Mouse (Mus musculus) frontal cortex, postnatal 36 days (tissue): ENCODE measurements around the gene Cptp.

Experiments used
- DNase-seq, 2 experiments: peaks; one replicate each; pipeline ENCODE4 v3.0.0; 2022; ENCODE audit warnings: low spot score in 2 of 2

The Cptp gene

GRCm38 (mm10) chr4:155869317-155870033 is at the start of gene Cptp, which contains the start of gene Ints11:
Cptp (minus strand) TSS chr4:155869440.
Ints11 (plus strand) TSS chr4:155869546.
- peak; percentile 97 for DNase-seq

- DNase-seq = no peak
These were observed 39.5 kb upstream of the Cptp start for GRCm38 (mm10) chr4:155908751-155909150.

DNA sequence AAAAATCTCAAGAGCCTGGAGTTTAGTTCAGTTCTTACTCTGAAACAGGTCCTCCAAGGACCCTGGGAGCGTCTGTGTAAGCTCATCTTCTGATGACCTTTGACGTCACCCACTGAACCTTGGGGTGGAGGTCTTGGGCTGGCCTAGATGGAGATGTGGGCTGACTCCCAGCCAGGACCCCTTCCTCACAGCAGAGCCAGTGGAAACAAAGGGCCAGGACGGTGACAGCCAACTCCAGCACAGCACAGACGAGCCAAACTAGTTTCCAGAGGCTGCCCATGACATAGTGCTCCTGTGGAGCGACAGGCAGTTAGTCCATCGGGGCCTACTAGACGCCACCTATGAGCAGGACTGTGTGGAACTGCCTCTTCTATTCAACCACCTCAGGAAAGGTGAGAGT is 39.0 kb upstream of the Cptp start:
- peak in 1 of 2 experiments; percentile 1 for DNase-seq

DNA sequence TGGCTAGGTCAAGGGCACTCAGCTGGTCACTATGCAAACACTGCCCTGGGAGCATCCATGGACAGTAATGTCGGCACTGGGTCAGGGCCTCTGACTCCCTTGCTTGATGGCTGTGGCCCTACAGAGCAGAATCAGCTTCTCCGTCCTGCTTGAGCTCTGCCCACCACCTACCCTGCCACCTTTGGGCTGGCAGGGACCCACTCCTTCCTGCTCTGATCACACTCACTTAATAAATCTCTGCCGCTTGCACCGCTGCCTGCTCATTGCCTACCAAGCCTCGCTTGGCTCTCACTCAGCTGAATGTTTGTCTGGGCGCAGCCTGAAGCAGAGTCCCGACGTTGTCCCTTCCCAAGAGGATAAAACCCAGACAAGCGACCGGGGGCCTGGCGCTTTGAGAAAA is 37.8 kb upstream of the Cptp start:
- DNase-seq = no peak

DNA sequence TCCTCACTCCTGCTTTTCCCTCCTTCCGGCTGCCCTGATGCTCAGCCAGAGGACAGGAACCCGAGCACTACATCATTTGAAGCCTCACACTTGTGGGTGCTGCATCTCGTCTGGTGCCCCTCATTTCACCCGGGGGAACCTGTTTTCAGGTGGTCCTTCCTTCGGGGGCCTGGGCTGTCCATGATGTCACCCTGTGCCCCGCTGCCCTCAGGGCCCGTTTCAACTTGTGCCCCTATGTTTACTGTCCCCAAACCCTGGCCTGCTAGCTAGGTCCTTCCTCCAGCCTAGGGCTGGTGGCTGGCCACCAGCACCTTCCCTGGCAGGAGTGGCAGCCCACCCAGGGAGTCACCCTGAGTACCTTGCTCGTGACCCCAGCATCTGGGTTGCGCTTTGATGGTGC is 36.9 kb upstream of the Cptp start:
- no peak for DNase-seq

- no peak for DNase-seq
These were observed 36.4 kb upstream of the Cptp start for GRCm38 (mm10) chr4:155905634-155906033.

DNA sequence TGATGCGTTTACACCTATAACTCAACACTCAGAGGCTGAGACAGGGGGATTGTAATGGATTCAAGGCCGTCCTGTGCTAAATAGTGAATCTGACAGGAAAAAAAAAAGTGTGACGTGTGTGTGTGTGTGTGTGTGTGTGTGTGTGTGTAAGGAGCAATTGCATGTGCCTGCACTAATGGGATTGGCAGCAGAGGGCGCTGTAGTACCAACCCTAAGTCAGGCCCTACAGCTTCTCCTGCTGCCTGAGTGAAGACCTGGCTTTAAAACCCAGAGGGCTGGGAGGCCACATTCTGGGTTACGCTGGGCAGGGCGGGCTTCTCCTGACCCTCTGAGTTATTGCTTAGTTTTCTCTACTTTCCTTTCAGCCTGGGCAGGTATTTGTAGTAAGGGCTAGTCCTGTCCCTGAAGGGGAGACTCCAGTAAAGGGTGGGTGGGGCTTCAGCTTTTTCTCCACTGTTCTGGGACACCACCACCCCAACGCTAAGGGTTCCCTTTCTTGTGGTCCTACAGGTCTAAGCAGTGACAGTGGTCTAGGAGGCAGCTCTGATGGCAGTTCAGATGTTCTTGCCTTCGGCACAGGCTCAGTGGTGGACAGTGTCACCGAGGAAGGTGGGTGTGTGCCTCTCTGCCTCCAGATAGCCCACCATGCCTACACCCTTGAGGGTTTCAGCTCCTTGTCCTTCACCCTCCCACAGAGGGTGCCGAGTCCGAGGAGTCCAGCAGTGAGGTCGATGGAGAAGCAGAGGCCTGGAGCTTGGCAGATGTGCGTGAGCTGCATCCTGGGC is 35.3 kb upstream of the Cptp start:
- DNase-seq = peak; percentile 1 to 13

DNA sequence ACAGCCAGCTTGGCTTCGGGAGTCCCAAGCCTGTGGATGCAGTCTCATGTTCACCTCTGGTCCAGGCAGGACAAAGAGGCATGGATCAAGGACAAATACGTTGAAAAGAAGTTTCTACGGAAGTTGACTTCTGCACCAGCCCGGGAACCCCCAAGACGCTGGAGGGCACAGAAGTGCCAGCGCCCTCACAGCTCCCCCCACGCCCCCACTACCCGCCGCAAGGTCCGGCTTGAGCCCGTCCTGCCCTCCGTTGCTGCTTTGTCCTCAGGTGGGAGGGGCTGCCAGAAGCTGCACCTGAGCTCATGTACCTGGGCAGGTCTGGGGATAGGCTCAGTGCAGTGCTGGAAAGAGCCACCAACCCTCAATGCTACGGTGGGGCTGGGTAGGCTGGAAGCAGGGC is 34.0 kb upstream of the Cptp start:
- no peak for DNase-seq

DNA sequence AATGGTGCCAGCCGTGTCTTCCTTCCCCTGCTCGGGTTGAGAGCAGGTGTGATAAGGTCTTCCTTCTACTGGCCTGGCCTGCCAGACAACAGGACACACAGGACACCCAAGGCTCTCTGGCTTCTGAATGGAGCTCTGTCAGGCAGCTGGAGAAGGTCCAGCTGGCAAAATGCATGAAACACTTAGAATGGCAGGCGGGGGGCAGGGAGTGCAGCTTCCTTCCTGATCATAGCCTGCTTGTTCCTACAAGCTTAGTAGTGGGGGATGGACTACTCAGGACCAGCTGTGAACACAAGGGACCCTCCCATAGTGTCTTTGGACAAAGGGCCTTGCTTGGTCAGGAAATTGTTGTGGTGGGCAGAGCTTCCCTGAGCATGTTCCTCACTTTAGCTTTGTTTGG is 32.0 kb upstream of the Cptp start:
- peak in 1 of 2 experiments; percentile 19 for DNase-seq

DNA sequence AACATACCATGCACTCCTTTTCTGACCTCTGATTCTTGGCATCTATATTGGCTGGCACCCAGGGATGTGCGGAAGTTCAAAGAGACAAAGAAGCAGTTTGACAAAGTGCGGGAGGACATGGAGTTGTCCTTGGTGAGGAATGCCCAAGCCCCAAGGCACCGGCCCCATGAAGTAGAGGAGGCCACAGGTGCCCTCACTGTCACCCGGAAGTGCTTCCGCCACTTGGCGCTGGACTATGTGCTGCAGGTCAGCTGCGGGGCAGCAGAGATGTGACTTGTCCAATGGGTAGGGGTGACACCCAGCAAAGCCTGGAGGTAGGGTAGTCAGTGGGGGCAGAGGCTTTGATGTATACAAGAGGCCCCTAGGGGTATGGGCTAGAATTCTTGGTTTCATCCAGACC is 30.1 kb upstream of the Cptp start:
- DNase-seq = no peak

DNA sequence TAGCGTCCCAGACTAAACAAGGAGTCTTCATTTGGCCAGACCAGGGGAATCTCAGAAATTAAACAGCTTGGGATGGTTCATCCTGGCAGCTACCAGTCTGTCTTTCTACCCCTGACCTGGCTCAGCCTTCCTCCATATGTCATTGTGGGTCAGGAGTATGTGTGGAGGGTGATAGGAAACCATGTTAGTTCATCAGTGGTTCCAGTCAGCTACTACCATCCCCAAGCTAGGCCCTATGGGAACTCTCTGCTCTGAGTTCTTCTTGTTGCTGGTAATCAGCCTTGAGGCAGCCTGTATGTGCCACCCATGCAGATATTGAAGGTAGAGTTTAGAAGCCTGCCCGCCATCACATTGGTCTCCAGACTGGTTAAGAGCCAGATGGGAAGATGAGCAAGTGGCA is 29.1 kb upstream of the Cptp start:
- DNase-seq = no peak

GRCm38 (mm10) chr4:155896461-155896860 is 27.2 kb upstream of the Cptp start:
- no peak for DNase-seq

DNA sequence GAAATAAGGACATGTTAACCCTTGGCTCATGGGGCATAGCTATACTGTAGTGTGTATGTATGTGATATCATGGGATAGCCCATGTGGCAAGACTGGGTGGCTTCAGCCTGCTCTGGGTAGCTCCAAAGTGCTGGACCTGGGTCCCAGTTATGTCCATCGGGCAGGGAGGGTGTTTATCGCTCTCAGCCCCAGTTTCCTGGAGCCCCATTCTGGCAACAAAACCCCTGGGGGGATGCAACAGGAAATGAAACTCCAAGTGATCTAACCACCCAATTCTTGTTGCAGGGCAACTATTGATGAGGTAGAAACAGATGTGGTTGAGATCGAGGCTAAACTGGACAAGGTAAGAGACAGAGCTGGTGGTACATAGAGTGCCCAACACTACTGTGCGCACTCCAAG is 26.6 kb upstream of the Cptp start:
- DNase-seq = no peak

DNA sequence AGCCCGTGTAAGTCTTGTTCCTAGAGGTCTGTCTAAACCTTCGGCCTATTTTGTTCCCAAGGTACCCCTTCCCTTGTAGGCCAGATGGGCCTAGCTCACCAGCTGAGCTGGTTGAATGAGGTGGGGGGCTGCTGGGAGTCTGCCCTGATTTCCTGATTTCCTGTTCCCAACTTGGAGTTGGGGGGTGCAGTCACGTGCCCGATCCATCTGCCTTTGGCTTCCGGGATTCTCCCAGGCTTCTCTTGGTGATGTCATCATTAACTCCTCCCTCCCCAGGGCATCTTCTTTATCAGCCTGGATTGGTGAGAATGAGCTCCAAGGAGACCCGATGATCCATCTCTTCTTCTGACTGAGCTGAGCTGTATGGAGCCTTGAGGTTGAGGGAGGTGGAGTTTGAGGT is 26.0 kb upstream of the Cptp start:
- peak; percentile 76 to 84 for DNase-seq

DNA sequence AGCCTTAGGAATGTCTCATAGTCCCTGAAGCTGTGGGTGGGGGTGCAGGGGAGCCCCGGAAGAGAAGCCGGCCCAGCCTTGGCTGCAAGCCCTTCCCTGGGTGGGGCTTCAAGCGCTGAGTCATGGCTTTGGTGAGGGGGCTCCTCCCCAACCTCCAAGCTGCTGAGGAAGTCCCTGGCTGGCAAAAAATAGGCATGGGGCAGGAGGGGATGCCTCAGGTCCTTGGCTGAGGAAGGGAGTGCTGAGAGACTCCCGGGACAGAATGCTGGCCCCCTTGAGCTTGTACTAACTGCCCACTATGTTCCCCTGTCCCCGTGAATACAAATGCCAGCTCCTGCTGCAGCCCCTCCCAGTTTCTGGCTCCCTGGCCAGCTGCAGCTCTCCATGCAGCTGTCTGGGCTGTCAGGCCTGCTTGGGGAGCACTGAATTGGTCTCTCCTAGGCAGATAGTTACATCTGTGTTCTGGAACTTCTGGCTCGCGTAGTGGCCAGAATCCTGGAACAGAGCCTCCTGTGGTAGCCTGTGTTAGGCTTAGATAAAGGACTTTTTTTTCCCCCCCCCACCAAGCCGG is 25.2 kb upstream of the Cptp start:
- peak; percentile 77 to 84 for DNase-seq

- no peak for DNase-seq
These were observed 24.0 kb upstream of the Cptp start for GRCm38 (mm10) chr4:155893212-155893690.

- no peak for DNase-seq
These were observed 23.4 kb upstream of the Cptp start for GRCm38 (mm10) chr4:155892438-155893211.

- peak; percentile 77 to 80 for DNase-seq
These were observed 22.8 kb upstream of the Cptp start for GRCm38 (mm10) chr4:155892017-155892416.

GRCm38 (mm10) chr4:155891551-155892001 is 22.3 kb upstream of the Cptp start, which contains the start of the genes Pusl1 and Acap3:
Pusl1 (minus strand) TSS chr4:155891781.
Acap3 (plus strand) TSS chr4:155891822.
- DNase-seq = peak; percentile 95 to 96

DNA sequence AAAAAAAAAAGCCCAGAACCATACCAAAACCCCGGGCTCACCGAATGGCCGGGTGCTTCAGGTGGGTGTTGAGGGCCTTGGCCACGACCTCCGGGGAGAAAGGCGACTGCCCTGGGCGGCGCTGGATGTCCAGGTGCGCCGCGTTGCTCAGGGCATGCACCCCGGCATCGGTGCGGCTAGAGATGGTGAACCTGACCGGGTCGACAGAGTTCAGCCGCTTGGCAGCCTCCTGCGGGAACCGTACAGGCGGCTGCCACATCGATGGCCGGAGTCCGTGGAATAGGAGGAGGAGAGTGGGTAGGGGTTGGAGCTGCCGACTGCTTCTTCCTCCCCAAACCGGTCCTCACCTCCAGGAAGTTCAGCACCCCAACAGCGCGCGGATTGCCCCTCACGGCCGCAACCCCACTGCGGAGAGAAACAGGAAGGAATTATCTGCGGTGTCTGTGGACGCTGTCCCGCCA is 21.8 kb upstream of the Cptp start:
- DNase-seq = peak in 1 of 2 experiments; percentile 29

- no peak for DNase-seq
These were observed 20.1 kb upstream of the Cptp start for GRCm38 (mm10) chr4:155889316-155889715.
